ENCODE assay signal across 21 mouse cellular contexts in the genomic region with DNA sequence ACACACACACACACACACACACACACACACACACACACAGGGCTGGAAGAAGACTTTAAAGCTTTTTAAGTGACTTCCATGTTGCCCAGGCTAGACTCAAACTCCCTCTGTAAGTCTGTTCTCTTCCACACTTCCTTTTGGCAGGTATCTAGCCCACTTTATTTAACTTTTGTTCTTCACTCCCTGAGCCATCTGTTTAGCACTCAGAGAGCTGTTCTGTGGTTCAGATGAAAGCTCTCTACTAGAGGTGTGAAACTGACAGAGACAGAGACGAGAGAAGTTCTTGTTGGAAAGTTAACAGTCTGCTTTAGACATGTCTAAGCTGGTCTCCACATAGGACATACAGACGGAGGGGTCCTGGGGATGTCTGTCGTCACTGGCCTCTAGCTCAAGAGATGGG.
DNase-seq lines count a peak whose midpoint lies in the region; ATAC-seq lines count a peak whose summit lies in the region.
"Had no signal": no experiment of that assay in that cellular context is flagged by ENCODE, and none has a peak within 500 bp of the region (broad histone marks: within the 10 kb centered on the region; RNA-seq: fewer than 3 reads in every experiment).

No protein-coding gene starts in this region.

- peak; percentile 86 for ATAC-seq in frontal cortex, adult (ENCODE audit: low TSS enrichment)
- ATAC-seq: activated CD4-positive, CD25-positive, alpha-beta regulatory T cell, adult 4 months; CD4-positive, CD25-positive, alpha-beta regulatory T cell, adult 4 months; Patski had no signal

- no peak for DNase-seq in frontal cortex, postnatal 14 days (ENCODE audit: low spot score in 2 of 2)
- peak; percentile 54 for DNase-seq in right cerebral cortex, adult 18-20 months
- DNase-seq in right cerebral cortex, postnatal 4 days = no peak
- peak; percentile 78 for DNase-seq in brain, adult 2 months (ENCODE audit: low read depth, low spot score)
- DNase-seq in telencephalon, adult 2 months (ENCODE audit: low read depth, low spot score) = peak; percentile 81
- DNase-seq in spleen, postnatal 14 days (ENCODE audit: low spot score in 2 of 2) = no peak
- no peak for DNase-seq in kidney, postnatal 10 days
- DNase-seq: adrenal gland, adult 2 months; adrenal gland, adult 8-10 months; adrenal gland, postnatal 10 days; adrenal gland, postnatal 14 days; adrenal gland, postnatal 25 days; adrenal gland, postnatal 36 days; B cell, adult 2 months; cerebellum, adult 11 months; cerebellum, adult 11-12 months; cerebellum, adult 18-20 months had no signal

Comparison
In these comparisons a context has a peak if more than half of its experiments do, and no peak if none do; other contexts are left out.
1. DNase-seq: peak in right cerebral cortex, adult 18-20 months (single experiment), brain, adult 2 months (single experiment) and telencephalon, adult 2 months (single experiment); none in frontal cortex, postnatal 14 days (0 of 2), right cerebral cortex, postnatal 4 days (single experiment), spleen, postnatal 14 days (0 of 2) and kidney, postnatal 10 days (single experiment).